ENCODE assay signal across 14 mouse cellular contexts in genomic region chr6:91963429-91963828, GRCm38 (mm10). TPM values are rescaled to one million over a fixed set of nuclear protein-coding genes. Genes with fewer than 3 reads are reported as not detected.
DNase-seq lines count a peak whose midpoint lies in the region; ATAC-seq and TF ChIP-seq lines count a peak whose summit lies in the region.
"Had no signal": no experiment of that assay in that cellular context is flagged by ENCODE, and none has a peak within 500 bp of the region (broad histone marks: within the 10 kb centered on the region; RNA-seq: fewer than 3 reads in every experiment).

No protein-coding gene starts in this region.

- no peak overlapping the region for H3K27ac ChIP-seq in lung, postnatal 0 days (ENCODE audit: low read length)
- no peak overlapping the region for H3K27ac ChIP-seq in intestine, embryonic 15.5 days
- peak overlapping the region; percentile 11 for H3K27ac ChIP-seq in kidney, postnatal 0 days
- 0 out of 2 replicates have a peak overlapping the region, but pooled peaks have one; percentile 51 for H3K27ac ChIP-seq in neural tube, embryonic 15.5 days (replicated peaks)
- H3K27ac ChIP-seq in forebrain, embryonic 14.5 days (ENCODE audit: low read depth, low read length): no peak overlapping the region
- H3K27ac ChIP-seq: limb, embryonic 13.5 days had no signal

- ATAC-seq in lung, postnatal 0 days: no peak
- peak; percentile 61; the same call in 1 of the 2 replicates for ATAC-seq in intestine, embryonic 15.5 days
- ATAC-seq in kidney, postnatal 0 days (replicated peaks; ENCODE audit: low FRiP score, low read depth): peak; percentile 44; the same call in 1 of the 2 replicates
- peak; percentile 73 for ATAC-seq in neural tube, embryonic 15.5 days (ENCODE audit: low FRiP score)
- ATAC-seq in forebrain, embryonic 14.5 days: no peak
- ATAC-seq in monocyte, adult 5-6 weeks (replicated peaks; ENCODE audit: insufficient number of reproducible peaks, low FRiP score, low TSS enrichment, poor library complexity, severe bottlenecking): no peak

- no peaks in the 10 kb centered on the region for H3K27me3 ChIP-seq in lung, postnatal 0 days (replicated peaks; ENCODE audit: insufficient read depth, low read length)
- no peaks in the 10 kb centered on the region for H3K27me3 ChIP-seq in intestine, embryonic 15.5 days (replicated peaks)
- no peaks in the 10 kb centered on the region for H3K27me3 ChIP-seq in kidney, postnatal 0 days (ENCODE audit: insufficient read depth, low read length)
- no peaks in the 10 kb centered on the region for H3K27me3 ChIP-seq in neural tube, embryonic 15.5 days (replicated peaks)
- H3K27me3 ChIP-seq in forebrain, embryonic 14.5 days (replicated peaks; ENCODE audit: control insufficient read depth, insufficient read depth, low read length): no peaks in the 10 kb centered on the region
- H3K27me3 ChIP-seq: limb, embryonic 13.5 days had no signal

- peak; percentile 28 for DNase-seq in lung, postnatal 0 days (ENCODE audit: low spot score)
- DNase-seq in lung, adult 18-20 months: no peak
- DNase-seq in kidney, postnatal 0 days (ENCODE audit: low spot score): peak; percentile 89
- DNase-seq in forebrain, embryonic 14.5 days (ENCODE audit: low spot score): no peak
- DNase-seq in left cerebral cortex, adult 18-20 months (ENCODE audit: low spot score in 2 of 2): no peak
- DNase-seq: heart, adult 18-20 months; layer of hippocampus, postnatal 36 days; lung, postnatal 14 days; midbrain, embryonic 14.5 days; thymus, adult 18-20 months had no signal

- WGBS in lung, postnatal 0 days: 28% methylated on average over 4 of the region's 4 CpGs
- WGBS in intestine, embryonic 15.5 days: 13% methylated on average over 4 of the region's 4 CpGs
- WGBS in kidney, postnatal 0 days: 7% methylated on average over 4 of the region's 4 CpGs
- WGBS in neural tube, embryonic 15.5 days: 8% methylated on average over 4 of the region's 4 CpGs
- 43% methylated on average over 4 of the region's 4 CpGs for WGBS in forebrain, embryonic 14.5 days

- no peak overlapping the region for H3K9ac ChIP-seq in lung, postnatal 0 days (replicated peaks; ENCODE audit: low read depth)
- no peak overlapping the region for H3K9ac ChIP-seq in intestine, embryonic 15.5 days
- no peak overlapping the region for H3K9ac ChIP-seq in kidney, postnatal 0 days (ENCODE audit: low read depth, low read length)
- no peak overlapping the region for H3K9ac ChIP-seq in neural tube, embryonic 15.5 days (replicated peaks)
- no peak overlapping the region for H3K9ac ChIP-seq in forebrain, embryonic 14.5 days (ENCODE audit: low read length)
- H3K9ac ChIP-seq: limb, embryonic 13.5 days had no signal

- no peaks in the 10 kb centered on the region for H3K36me3 ChIP-seq in lung, postnatal 0 days (ENCODE audit: insufficient read depth, low read length)
- H3K36me3 ChIP-seq in intestine, embryonic 15.5 days: no peaks in the 10 kb centered on the region
- H3K36me3 ChIP-seq in kidney, postnatal 0 days (ENCODE audit: insufficient read depth, low read length): no peaks in the 10 kb centered on the region
- no peaks in the 10 kb centered on the region for H3K36me3 ChIP-seq in neural tube, embryonic 15.5 days
- no peaks in the 10 kb centered on the region for H3K36me3 ChIP-seq in forebrain, embryonic 14.5 days (ENCODE audit: control insufficient read depth, insufficient read depth, low read length)
- H3K36me3 ChIP-seq: limb, embryonic 13.5 days had no signal

- no peaks in the 10 kb centered on the region for H3K9me3 ChIP-seq in lung, postnatal 0 days (ENCODE audit: low read length)
- no peaks in the 10 kb centered on the region for H3K9me3 ChIP-seq in intestine, embryonic 15.5 days
- no peaks in the 10 kb centered on the region for H3K9me3 ChIP-seq in kidney, postnatal 0 days (replicated peaks; ENCODE audit: low read length)
- H3K9me3 ChIP-seq in neural tube, embryonic 15.5 days (replicated peaks): no peaks in the 10 kb centered on the region
- no peaks in the 10 kb centered on the region for H3K9me3 ChIP-seq in forebrain, embryonic 14.5 days (replicated peaks; ENCODE audit: control insufficient read depth, low read length)
- H3K9me3 ChIP-seq: limb, embryonic 13.5 days had no signal

- no peak overlapping the region for H3K4me2 ChIP-seq in lung, postnatal 0 days (replicated peaks; ENCODE audit: low read depth, low read length)
- H3K4me2 ChIP-seq in intestine, embryonic 15.5 days (replicated peaks): no peak overlapping the region
- no peak overlapping the region for H3K4me2 ChIP-seq in kidney, postnatal 0 days (ENCODE audit: low read length)
- no peak overlapping the region for H3K4me2 ChIP-seq in neural tube, embryonic 15.5 days
- no peak overlapping the region for H3K4me2 ChIP-seq in forebrain, embryonic 14.5 days (ENCODE audit: low read length)
- H3K4me2 ChIP-seq: limb, embryonic 13.5 days had no signal

- TF ChIP-seq CTCF in lung, postnatal 0 days (IDR thresholded peaks at IDR 0.05): no peak
- TF ChIP-seq CTCF in kidney, postnatal 0 days (IDR thresholded peaks at IDR 0.05; ENCODE audit: low read depth): no peak

- no peak overlapping the region for H3K4me3 ChIP-seq in lung, postnatal 0 days (ENCODE audit: low read depth, low read length)
- no peak overlapping the region for H3K4me3 ChIP-seq in intestine, embryonic 15.5 days (replicated peaks)
- H3K4me3 ChIP-seq in kidney, postnatal 0 days (replicated peaks; ENCODE audit: low read depth, low read length): no peak overlapping the region
- H3K4me3 ChIP-seq in neural tube, embryonic 15.5 days (replicated peaks): no peak overlapping the region
- H3K4me3 ChIP-seq in forebrain, embryonic 14.5 days (ENCODE audit: low read depth, low read length): no peak overlapping the region
- H3K4me3 ChIP-seq: limb, embryonic 13.5 days had no signal

- no peaks in the 10 kb centered on the region for H3K4me1 ChIP-seq in lung, postnatal 0 days (ENCODE audit: insufficient read depth, low read depth, low read length)
- H3K4me1 ChIP-seq in intestine, embryonic 15.5 days (replicated peaks): 0 out of 2 replicates have a peak, but pooled peaks cover 7% of the 10 kb centered on the region
- peaks cover 14% of the 10 kb centered on the region for H3K4me1 ChIP-seq in kidney, postnatal 0 days (replicated peaks; ENCODE audit: insufficient read depth, low read length)
- peaks cover 48% of the 10 kb centered on the region for H3K4me1 ChIP-seq in neural tube, embryonic 15.5 days
- H3K4me1 ChIP-seq in forebrain, embryonic 14.5 days (ENCODE audit: control insufficient read depth, insufficient read depth, low read length): no peaks in the 10 kb centered on the region

- TF ChIP-seq EP300 in lung, postnatal 0 days (IDR thresholded peaks at IDR 0.05): no peak

RNA-seq across cellular contexts. Expression of gene Fgd5, which starts 15.2 kb away (rescaled TPM):
- polyA plus RNA-seq in lung, postnatal 0 days (2015; fragmentation: Nextera tagmentation; extraction: Ambion mirVana): 19.2 and 22.1 TPM in 2 replicates
- polyA plus RNA-seq in intestine, embryonic 15.5 days (2015; fragmentation: Nextera tagmentation; extraction: Ambion mirVana): 6.7 and 7.0 TPM in 2 replicates
- 11.9 and 12.5 TPM in 2 replicates for polyA plus RNA-seq in kidney, postnatal 0 days (2015; fragmentation: Nextera tagmentation; extraction: Ambion mirVana)
- polyA plus RNA-seq in neural tube, embryonic 15.5 days (2015; fragmentation: Nextera tagmentation; extraction: Ambion mirVana): 17.3 and 17.6 TPM in 2 replicates
- 5.6 and 6.3 TPM in 2 replicates for polyA plus RNA-seq in forebrain, embryonic 14.5 days (2014; fragmentation: Nextera tagmentation; extraction: Ambion mirVana)
- total RNA-seq in monocyte, adult 5-6 weeks (2017): 0.10 to 0.21 TPM in 2 of 3 replicates, not detected in the other
- total RNA-seq in left cerebral cortex, adult 18-20 months (2021): 1 to 10 TPM; 5.3 to 5.8 TPM

Comparison
In these comparisons a context has a peak if more than half of its experiments do, and no peak if none do; other contexts are left out.
1. DNase-seq: peak in lung, postnatal 0 days (single experiment) and kidney, postnatal 0 days (single experiment); none in lung, adult 18-20 months (0 of 2), forebrain, embryonic 14.5 days (single experiment) and left cerebral cortex, adult 18-20 months (0 of 2).
2. ATAC-seq: peak in intestine, embryonic 15.5 days (single experiment), kidney, postnatal 0 days (single experiment) and neural tube, embryonic 15.5 days (single experiment); none in lung, postnatal 0 days (single experiment), forebrain, embryonic 14.5 days (single experiment) and monocyte, adult 5-6 weeks (single experiment).
3. H3K27ac ChIP-seq: peak in kidney, postnatal 0 days (single experiment) and neural tube, embryonic 15.5 days (single experiment); none in lung, postnatal 0 days (single experiment), intestine, embryonic 15.5 days (single experiment) and forebrain, embryonic 14.5 days (single experiment).